Mouse (Mus musculus) embryonic fibroblast, embryonic 13.5 days (primary cell): Measurements from ENCODE around the gene Ak5.

Experiments
- CTCF ChIP-seq: IDR thresholded peaks from 2 replicates; pipeline ENCODE4 v1.5.1; 2011; ENCODE audit warnings: mild to moderate bottlenecking, control low read depth, low read length, moderate library complexity, borderline replicate concordance; ENCODE audit not compliant: insufficient read depth
- POLR2A ChIP-seq: IDR thresholded peaks from 2 replicates; pipeline ENCODE4 v1.6.1; 2011; ENCODE audit warnings: low read depth, mild to moderate bottlenecking, control low read depth, low read length, moderate library complexity

DNA sequence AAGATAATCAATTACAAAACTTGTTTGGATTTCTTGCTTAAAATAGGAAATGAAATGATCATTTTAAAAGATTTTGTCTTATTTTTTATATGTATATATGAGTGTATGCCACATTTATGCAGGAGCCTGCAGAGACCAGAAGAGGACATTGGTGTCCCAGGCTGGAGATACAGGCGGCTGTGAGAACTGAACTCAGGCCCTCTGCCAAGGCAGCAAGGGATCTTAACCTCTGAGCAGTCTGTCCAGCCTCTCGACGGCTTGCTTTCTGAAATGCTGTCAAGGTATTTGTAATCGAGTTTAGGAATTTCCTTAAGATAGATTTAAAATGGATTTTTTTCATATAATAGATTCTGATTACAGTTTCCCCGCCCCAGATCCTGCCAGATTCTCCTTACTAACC lies 20.4 kb upstream of the Ak5 start:
- no peak for TF ChIP-seq POLR2A
- TF ChIP-seq CTCF = no peak
